Comparison of ENCODE assay signal across 19 mouse cellular contexts in genomic region chr9:113802734-113803133, GRCm38 (mm10).
DNase-seq lines count a peak whose midpoint lies in the region; ATAC-seq and TF ChIP-seq lines count a peak whose summit lies in the region.
"Had no signal": no experiment of that assay in that cellular context is flagged by ENCODE, and none has a peak within 500 bp of the region (broad histone marks: within the 10 kb centered on the region; RNA-seq: fewer than 3 reads in every experiment).

No protein-coding gene starts in this region.

- no peaks in the 10 kb centered on the region for H3K27me3 ChIP-seq in heart, embryonic 11.5 days (ENCODE audit: control insufficient read depth, insufficient read depth, low read length)
- no peaks in the 10 kb centered on the region for H3K27me3 ChIP-seq in heart, adult 2 months (ENCODE audit: control insufficient read depth, insufficient read depth, low read length)
- H3K27me3 ChIP-seq: embryonic facial prominence, embryonic 12.5 days; heart, embryonic 15.5 days had no signal

- H3K79me2 ChIP-seq in heart, adult 2 months (replicated peaks; ENCODE audit: control insufficient read depth, insufficient read depth, low read length) = peaks cover 7% of the 10 kb centered on the region

- no peak for TF ChIP-seq EP300 in heart, adult 2 months (IDR thresholded peaks at IDR 0.05; ENCODE audit: insufficient read depth, low read depth, low read length)

- WGBS in heart, embryonic 11.5 days (ENCODE audit: insufficient replicate concordance) = 62% methylated on average over 3 of the region's 3 CpGs
- WGBS in heart, adult 2 months = 58% methylated on average over 3 of the region's 3 CpGs

- H3K4me3 ChIP-seq in heart, embryonic 11.5 days (ENCODE audit: low read depth, low read length) = no peak overlapping the region
- H3K4me3 ChIP-seq in heart, adult 2 months = no peak overlapping the region
- no peak overlapping the region for H3K4me3 ChIP-seq in layer of hippocampus, adult 2 months
- H3K4me3 ChIP-seq: embryonic facial prominence, embryonic 12.5 days; heart, embryonic 15.5 days; limb, embryonic 10.5 days had no signal

- no peak for TF ChIP-seq CTCF in heart, adult 2 months (IDR thresholded peaks at IDR 0.05)
- TF ChIP-seq CTCF in layer of hippocampus, adult 2 months (conservative IDR thresholded peaks at IDR 0.05) = no peak

- ATAC-seq in heart, embryonic 11.5 days (replicated peaks; ENCODE audit: insufficient number of reproducible peaks, low FRiP score, low TSS enrichment) = no peak
- 0 out of 2 replicates have a peak, but pooled peaks have one; percentile 58 for ATAC-seq in erythroblast, adult 5-6 weeks (replicated peaks; ENCODE audit: low FRiP score, poor library complexity, severe bottlenecking)
- ATAC-seq: activated CD4-positive, CD25-positive, alpha-beta regulatory T cell, adult 4 months; forebrain, postnatal 0 days; liver, postnatal 0 days had no signal

- DNase-seq in heart, adult 2 months = no peak
- DNase-seq in layer of hippocampus, adult 2 months (ENCODE audit: low spot score in 2 of 2) = no peak
- no peak for DNase-seq in layer of hippocampus, adult 18-20 months (ENCODE audit: low spot score in 2 of 2)
- DNase-seq in ZHBTc4 (ENCODE audit: low read depth, low spot score) = peak; percentile 18
- no peak for DNase-seq in testis, postnatal 14 days (ENCODE audit: low spot score)
- DNase-seq: adrenal gland, postnatal 10 days; forebrain, postnatal 0 days; kidney, adult 2 months; kidney, postnatal 25 days; layer of hippocampus, adult 9-11 months; liver, postnatal 0 days; lung, postnatal 10 days; thymus, postnatal 25 days had no signal

- no peaks in the 10 kb centered on the region for H3K36me3 ChIP-seq in heart, embryonic 11.5 days (ENCODE audit: control insufficient read depth, insufficient read depth, low read length)
- H3K36me3 ChIP-seq in heart, adult 2 months (ENCODE audit: control insufficient read depth, insufficient read depth, low read length) = peaks cover 13% of the 10 kb centered on the region
- H3K36me3 ChIP-seq: embryonic facial prominence, embryonic 12.5 days; heart, embryonic 15.5 days had no signal

- H3K27ac ChIP-seq in heart, embryonic 11.5 days (ENCODE audit: low read depth, low read length) = 0 out of 2 replicates have a peak overlapping the region, but pooled peaks have one; percentile 46
- H3K27ac ChIP-seq in heart, adult 2 months = no peak overlapping the region
- peak overlapping the region; percentile 36 for H3K27ac ChIP-seq in layer of hippocampus, adult 2 months
- H3K27ac ChIP-seq: embryonic facial prominence, embryonic 12.5 days; heart, embryonic 15.5 days; limb, embryonic 10.5 days had no signal

- intact Hi-C loops in heart, adult 2 months (cut with DNase I) = no loop called here

- no peak overlapping the region for H3K4me2 ChIP-seq in heart, embryonic 11.5 days
- H3K4me2 ChIP-seq: embryonic facial prominence, embryonic 12.5 days; heart, embryonic 15.5 days had no signal

- H3K4me1 ChIP-seq in heart, embryonic 11.5 days (ENCODE audit: control insufficient read depth, insufficient read depth, low read length) = peaks cover 10% of the 10 kb centered on the region
- peaks cover 9% of the 10 kb centered on the region for H3K4me1 ChIP-seq in heart, adult 2 months (ENCODE audit: control insufficient read depth, insufficient read depth, low read length)
- H3K4me1 ChIP-seq: embryonic facial prominence, embryonic 12.5 days; limb, embryonic 10.5 days had no signal

- no peak overlapping the region for H3K9ac ChIP-seq in heart, embryonic 11.5 days (ENCODE audit: low read depth, low read length)
- H3K9ac ChIP-seq in heart, adult 2 months (ENCODE audit: low read depth, low read length) = no peak overlapping the region
- H3K9ac ChIP-seq: embryonic facial prominence, embryonic 12.5 days; forebrain, postnatal 0 days; heart, embryonic 15.5 days; liver, postnatal 0 days had no signal

- no peaks in the 10 kb centered on the region for H3K9me3 ChIP-seq in heart, embryonic 11.5 days (replicated peaks; ENCODE audit: control insufficient read depth, low read length)
- H3K9me3 ChIP-seq: embryonic facial prominence, embryonic 12.5 days; heart, embryonic 15.5 days; limb, embryonic 10.5 days had no signal

- TF ChIP-seq POLR2A in heart, adult 2 months (IDR thresholded peaks at IDR 0.05; ENCODE audit: insufficient read depth, low read depth, low read length) = no peak
